Mouse (Mus musculus): ENCODE measurements around the gene Antxr1. TPM values are rescaled to one million over a fixed set of nuclear protein-coding genes. Genes with fewer than 3 reads are reported as not detected.

The Antxr1 gene
- total RNA-seq, 2 experiments from 2014 or later, result 9.3 to 9.5 TPM

DNA sequence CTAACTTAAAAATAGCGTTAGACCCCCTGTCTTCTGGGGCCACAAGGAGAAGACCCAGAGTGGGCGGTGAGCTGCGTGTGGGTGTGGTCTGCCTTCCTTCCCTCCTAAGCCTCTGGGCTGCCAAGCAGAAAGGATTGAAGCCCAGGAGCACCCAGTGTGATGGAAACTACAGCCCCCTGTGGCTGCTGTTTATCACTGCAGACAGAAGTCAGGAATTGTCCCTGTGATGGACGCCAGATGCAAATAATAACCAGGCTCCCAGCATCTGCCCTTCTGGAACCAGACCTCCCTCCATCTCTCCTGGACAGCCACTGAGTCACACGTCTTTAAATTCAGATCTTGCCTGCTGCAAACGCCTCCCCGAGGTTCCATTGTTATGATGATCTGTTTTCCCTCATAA is 80.9 kb downstream of the Antxr1 start:
- peak in 1 of 2 experiments; percentile 7 for DNase-seq
- intact Hi-C loops (cut with DNase I), result no loop called here

DNA sequence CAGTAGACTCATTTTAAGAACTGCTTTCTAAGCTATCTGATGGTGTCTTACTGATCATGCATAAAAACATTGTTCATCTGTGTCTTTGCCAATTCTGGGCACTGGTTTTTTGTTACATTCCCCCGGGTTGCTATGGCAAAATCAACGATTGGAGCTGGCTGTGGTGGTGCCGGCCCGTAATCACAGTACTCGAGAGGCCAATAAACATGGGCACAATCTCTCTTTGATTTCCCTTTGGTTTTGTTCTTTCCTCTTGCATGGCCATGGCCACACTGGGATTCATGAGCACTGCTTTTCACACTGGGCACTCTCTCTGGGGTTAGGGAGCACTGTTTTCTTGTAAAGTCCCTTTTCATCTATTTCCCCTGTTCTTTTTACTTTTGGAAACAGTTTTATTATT is 83.9 kb downstream of the Antxr1 start:
- intact Hi-C loops (cut with DNase I), result no loop called here
- DNase-seq, result no peak

DNA sequence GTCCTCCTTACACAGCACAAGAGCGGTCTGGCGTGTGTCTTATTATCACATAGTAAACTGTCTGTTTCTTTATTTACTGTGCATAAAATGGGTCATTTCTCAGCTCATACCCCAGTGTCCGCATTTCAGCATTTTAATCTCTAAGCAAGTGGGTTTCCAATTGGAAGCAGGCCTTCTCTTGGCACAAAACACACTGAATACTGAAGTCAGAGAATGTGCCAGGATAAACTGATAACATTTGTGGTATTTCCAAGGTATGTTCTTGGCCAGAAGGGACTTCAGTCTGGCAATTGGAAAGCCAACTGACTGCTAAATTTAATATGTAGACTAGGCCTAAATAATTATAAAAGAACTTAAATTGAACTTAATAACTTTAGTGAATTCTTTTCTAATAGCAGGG is 84.9 kb downstream of the Antxr1 start:
- no peak for DNase-seq
- intact Hi-C loops (cut with DNase I), result no loop called here

DNA sequence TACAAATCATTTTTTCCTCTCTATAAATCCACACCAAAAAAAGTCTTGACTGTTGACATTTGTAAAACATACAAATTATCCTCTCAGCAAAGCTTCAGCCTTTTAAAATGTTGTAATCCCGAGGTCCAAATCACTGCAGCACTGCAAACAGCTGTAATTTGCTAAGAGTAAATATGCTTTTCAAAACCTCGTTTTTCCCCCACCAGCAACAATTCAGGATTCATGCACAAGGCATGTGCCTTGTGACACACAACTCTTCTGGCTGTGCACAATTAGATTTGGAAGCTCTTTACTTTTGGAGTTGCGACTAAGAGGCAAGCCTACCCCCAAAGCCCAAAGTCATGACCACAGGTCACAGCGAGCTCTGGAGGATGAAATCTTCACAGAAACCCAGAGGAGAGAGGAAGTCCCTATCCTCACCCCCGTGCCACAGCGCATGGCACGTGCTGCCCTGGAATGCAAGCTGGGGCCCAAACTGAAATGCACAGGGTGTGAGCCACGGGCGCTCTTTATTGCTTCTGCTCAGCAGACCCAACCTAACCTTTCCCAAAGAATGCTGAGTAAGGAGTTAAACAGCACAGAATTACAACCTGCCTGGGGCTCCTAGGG is 87.3 kb downstream of the Antxr1 start:
- intact Hi-C loops (cut with DNase I), result no loop called here
- no peak for DNase-seq

DNA sequence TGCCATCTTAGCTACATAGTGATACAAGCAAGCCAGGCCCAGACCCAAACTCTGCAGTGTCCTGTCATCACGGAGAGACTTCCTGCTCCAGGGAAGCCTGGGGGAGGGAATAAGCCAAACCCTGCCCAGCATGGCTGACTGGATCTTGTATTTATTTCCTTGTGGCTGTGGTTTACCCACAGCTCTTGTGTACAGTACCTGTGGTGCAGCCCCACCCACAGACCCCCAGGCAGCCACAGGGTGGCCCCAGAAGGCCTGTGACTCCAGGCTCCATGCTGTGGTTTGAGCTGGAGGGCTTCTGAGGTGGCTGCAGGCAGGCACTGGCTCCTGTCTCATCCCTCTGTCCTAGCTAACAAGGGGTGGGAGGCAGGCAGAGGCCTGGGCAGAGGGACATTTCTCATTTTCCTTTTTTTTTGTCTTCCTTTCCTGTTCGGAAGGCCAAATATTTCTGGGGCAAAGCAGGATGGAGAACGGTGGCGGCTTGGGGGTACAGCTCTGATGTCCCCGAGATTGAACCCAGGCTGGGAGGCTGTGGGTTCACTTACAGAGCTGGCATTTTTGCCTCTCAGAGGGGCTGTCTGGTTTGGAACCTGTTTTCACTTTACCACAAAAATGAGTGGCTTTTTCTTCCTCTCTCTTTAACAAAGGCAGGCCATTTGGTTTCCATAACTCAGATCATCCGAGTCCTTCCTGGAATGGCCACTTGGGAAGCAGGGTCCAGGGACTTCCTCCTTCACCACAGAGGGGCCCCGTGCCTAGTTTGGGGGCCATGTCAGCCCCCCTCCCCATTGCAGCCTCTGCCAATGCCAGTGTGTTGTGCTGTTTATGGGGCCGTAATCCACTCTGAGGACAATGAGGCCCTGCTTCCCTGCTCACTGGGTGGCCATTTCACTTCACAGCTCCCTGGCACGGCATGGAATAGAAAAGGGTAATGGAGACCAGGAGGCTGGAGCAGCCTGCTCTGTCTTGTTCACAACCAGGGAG is 91.2 kb downstream of the Antxr1 start:
- intact Hi-C loops (cut with DNase I), result no loop called here
- no peak for DNase-seq

DNA sequence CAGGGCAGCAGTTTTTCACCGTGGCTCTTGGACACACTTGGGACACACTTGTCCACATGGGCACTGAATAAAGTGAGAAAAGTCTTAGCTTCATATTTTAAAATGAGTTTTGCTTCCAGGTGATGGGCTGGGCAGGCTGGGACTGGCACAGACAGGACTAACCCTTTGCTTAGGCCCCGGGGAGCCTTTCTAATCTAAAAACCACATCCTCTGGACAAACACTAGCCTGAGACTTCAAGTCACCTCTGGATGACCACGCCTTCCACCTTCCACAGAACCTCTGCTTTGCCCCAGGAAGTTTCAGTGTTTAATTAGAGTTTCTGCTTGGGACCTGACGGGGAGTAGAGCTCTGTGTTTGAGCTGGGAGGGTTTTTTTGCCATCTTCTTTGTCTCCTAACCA is 98.4 kb downstream of the Antxr1 start:
- intact Hi-C loops (cut with DNase I), result loop anchor here (5.0 kb wide), 1 partner anchor 135 kb away; the partner anchor contains the start of gene D6Ertd527e
- DNase-seq, result no peak

DNA sequence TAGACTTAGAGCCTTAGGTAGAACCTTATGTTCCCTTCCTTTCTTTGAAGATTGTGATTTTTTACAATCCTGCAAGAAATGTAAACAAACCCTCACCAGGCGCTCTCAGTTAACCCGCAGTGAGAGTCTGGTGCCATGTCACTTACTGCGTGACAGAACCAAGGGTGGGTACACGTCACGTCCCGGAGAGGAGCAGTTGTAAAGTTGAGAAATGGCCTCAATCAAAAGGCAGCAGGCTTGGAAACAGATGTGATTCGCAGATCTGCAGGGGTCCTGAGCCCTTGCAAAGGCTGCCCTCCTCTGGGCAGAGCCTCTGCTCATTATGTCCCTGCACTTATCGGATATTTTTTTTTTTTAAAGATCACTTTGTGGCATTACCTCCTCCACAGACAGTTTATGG is 99.6 kb downstream of the Antxr1 start:
- no peak for DNase-seq

DNA sequence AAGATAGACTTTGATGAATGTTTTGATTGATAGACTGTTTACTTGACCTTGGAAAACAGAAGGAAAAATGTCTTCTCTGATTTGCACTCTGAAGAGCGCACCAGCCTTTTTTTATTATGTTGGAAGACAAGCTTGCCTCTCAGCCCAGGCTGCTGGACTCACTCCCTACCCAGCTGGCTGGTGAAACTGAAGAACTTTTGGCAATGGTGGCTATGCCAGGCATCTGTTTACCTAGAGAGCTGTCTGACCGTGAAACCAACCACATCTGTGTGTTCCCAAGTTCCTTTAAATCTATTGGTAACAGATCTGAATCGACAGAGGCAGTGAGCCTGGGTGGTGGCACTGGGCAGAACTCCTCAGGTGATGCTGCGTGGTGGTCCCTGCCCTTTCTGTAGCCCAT is 102.5 kb downstream of the Antxr1 start:
- no peak for DNase-seq
- intact Hi-C loops (cut with DNase I), result loop anchor here (5.0 kb wide), 1 partner anchor 89 kb away; no protein-coding TSS in a partner anchor

More for the DNA sequence above, 99.6 kb downstream of the Antxr1 start:
- intact Hi-C loops (cut with DNase I), result loop anchor here (5.0 kb wide), 1 partner anchor 134 kb away; the partner anchor contains the start of gene D6Ertd527e

DNA sequence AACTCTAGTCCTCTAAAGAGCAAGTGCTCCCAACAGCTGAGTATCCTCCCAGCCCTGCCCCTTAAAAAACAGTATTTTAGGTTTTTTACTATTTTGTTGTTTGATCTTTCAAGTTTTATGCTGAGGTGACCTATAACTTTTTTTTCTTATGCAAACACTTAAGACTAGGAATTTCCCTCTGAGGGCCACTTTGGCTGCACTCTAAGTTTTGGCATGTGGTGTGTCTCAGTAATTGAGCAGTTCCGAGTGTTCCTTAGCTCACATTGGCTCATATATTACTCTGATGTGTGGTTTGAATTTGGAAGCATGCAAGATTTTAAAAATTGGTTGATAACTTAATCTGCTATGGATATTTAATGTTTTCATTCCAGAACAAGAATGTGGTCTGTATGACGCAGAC is 105.6 kb downstream of the Antxr1 start:
- DNase-seq, result no peak
- intact Hi-C loops (cut with DNase I), result loop anchor here (5.0 kb wide), 1 partner anchor 92 kb away; no protein-coding TSS in a partner anchor

DNA sequence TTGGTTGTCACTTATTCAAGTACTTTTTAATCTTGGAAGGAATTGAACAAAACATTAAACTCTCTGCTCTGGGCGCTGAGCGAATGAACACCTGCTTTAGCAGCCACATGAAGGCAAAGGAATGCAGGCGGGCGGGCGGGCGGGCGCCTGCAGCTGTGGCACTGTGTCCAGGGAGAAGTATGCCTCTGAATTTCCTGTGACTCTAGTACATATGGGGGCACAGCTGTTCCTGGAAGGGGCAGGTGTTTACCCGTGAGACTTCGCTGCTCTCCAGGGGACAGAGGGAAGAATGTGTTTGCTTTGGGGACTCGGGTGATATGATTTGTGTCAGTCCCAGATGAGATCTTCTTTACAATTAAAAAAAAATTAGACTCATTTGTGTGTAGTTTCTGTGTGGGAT is 107.7 kb downstream of the Antxr1 start:
- DNase-seq, result no peak
- intact Hi-C loops (cut with DNase I), result no loop called here

DNA sequence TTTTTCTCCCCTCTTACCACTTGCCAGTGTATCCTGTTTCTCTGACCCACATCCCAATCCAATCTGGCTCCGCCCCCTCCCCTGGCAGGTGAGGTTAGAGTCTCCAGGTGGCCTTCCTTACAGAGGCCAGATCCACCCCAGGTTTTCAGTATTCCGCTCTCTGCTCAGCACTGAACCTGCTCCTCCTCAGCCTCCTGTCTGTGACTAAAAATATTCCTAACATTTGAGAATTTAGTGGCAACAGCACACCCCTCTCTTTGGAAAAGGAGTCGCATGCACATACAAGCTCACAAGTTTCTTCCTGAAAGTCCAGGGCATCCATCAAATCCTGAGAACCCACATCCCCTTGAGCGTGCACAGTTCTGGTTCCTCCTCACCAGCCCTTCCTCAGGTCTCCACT is 109.3 kb downstream of the Antxr1 start:
- intact Hi-C loops (cut with DNase I), result no loop called here
- DNase-seq, result no peak

DNA sequence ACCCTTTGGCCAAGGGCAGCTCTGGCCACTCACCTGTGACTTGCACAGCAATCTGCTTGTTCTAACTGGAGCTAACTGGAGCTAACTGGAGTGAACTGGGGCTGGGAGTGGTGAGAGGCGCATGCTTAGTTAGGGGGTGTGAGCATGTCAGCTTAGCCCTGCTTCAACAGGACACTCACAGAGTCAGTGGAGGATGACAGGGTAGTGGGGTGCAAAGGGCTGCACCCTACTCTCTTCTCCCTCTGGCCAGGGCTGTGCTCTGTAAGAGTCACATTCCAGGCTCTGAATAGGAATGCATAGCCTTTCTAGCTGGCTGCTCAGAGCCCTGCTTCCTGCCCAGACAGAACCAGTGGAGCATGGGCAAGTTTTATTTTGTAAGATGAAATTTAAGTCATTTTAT is 110.3 kb downstream of the Antxr1 start:
- intact Hi-C loops (cut with DNase I), result no loop called here
- DNase-seq, result no peak

DNA sequence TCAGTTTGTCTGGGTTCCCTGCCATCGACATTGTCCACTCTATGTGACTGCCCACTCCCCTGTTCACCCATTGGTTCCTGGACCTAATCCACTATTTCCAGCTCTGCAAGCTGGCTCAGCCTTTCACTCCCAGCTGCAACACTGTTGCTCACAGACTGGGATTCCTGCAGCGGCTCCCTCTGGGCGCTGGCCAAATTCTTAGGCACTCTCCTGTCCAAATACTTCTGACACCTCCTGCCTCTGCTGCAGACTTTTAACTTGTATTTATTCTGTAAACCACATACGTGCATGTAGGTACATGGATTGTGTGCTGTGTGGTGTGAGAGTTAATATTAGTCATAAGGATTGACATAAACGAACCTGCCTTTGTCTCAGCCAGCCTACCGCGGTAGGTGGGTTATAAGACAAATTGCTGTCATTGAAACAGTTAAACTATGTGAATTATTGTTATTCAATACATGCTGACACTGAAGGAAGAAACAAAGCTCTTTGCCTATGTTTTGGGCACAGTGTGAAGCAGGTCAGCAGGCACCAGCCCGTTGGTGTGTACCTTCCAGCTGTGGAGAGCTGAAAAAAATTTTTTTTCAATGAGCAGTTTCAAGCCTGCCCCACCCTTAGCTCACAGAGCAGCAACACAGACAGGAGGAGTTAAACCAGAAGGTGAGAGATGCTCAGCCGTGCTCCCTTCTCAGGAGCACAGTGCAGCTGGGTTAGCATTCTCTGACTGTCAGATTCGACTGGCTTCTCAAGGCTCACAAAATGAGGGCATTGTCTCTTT is 112.6 kb downstream of the Antxr1 start:
- peak; percentile 15 to 17 for DNase-seq
- intact Hi-C loops (cut with DNase I), result no loop called here

DNA sequence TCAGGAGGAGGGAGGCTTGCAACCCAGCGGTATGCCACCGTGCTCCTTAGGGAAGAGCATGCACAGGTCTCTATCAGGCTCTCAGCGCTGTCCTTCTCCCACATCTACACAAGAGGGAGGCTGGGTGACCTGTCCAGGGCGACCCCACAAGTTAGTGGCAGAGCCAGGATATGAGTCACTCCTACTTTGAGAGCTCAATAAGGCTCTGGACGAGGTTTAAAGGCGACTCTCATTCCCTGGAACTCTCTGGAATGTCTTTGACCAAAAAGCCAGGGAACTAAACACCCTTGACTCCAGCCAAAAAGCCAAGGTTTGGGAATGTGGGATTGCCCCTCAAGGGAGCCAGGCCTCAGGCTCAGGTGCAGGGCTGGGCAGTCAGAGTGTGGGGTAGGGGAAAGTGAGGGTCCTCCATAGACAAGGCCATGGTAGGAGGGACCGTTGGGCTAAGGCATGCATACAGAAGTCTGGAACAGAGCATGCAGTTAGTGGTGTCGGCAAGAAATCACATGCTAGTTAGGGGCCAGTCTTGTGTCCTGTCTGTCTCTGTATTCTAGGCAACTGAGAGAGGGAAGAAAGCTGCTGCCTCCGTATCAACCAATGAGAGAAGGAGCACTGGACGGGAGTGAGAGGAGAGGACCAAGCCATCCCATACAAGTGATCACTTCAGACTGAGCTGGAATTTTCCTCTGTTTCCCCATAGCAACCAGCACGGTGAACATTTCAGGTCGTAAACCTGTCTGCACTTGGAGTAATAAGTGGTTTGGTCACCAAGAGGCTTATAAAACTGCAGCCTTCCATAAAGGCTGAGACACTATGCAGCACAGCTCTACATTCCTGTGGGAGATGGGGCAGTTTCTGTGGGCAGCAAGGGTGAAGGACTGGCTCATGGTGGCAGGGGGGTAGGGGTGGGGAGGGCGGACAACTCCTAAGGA is 116.3 kb downstream of the Antxr1 start:
- no peak for DNase-seq
- intact Hi-C loops (cut with DNase I), result loop anchor here (10.0 kb wide), 1 partner anchor 115 kb away; the partner anchor contains the start of gene D6Ertd527e

DNA sequence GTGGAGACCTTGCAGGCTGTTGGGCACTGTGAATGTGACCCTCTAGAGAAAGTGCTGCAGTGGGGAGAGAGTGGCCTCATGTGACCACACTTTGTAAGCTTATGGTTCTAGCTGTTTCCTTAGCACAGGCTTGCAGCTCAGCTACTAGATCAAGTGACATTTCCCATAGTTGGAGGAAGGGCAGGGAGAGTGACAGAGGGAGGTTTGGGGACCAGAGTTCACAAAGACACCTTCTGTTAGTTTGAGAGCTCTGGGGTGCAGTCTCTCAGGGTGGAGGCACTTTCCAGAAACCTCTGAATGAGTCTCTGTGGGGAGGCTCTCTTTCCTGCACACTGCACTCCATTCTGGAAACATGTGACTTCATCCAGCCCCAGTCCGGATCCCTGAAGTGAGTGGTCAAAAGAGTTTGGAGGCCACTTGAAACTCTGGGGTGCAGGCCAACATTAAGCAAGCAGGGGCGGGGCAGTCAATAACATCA is 119.5 kb downstream of the Antxr1 start:
- peak; percentile 39 to 46 for DNase-seq
- intact Hi-C loops (cut with DNase I), result loop anchor here (10.0 kb wide), 1 partner anchor 111 kb away; the partner anchor contains the start of gene D6Ertd527e

DNA sequence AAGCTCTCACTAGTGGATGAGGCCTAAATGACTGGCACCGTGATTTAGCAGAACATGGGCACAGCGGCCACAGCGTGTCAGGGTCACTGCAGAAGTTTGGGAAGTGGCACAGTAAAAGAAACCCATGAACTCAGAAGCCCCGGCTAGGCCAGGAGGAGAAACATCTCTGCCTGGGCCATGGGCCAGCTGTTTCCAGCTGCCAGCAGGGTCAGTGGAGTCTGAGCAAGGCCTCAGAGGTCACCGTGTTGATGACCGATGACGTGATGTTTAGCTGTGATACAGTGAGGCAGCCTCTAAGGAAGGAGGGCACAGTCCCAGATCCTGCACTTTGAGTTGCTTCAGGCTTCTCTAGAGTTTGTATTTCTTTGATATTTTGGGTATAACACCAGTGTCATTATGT is 122.4 kb downstream of the Antxr1 start:
- DNase-seq, result peak; percentile 34 to 48
- intact Hi-C loops (cut with DNase I), result loop anchor here (10.0 kb wide), 1 partner anchor 108 kb away; the partner anchor contains the start of gene D6Ertd527e

DNA sequence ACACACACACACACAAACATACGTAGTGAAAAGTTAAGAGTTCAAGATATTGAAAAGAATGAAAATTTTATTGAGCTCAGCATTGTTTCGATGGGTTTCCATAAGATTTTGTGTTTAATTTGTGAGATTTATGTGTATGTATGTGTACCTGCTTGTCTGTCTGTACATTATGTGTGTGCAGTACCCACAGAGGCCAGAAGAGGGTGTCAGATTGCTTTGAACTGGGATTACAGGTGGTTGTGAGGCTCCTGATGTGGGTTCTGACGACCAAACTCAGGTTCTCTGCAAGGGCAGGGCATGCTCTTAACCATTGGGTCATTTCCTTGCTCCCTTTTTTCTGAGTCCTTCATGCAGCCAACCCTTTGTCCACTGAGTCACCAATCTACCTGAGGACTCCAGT is 124.1 kb downstream of the Antxr1 start:
- intact Hi-C loops (cut with DNase I), result loop anchor here (10.0 kb wide), 1 partner anchor 107 kb away; the partner anchor contains the start of gene D6Ertd527e
- DNase-seq, result no peak

DNA sequence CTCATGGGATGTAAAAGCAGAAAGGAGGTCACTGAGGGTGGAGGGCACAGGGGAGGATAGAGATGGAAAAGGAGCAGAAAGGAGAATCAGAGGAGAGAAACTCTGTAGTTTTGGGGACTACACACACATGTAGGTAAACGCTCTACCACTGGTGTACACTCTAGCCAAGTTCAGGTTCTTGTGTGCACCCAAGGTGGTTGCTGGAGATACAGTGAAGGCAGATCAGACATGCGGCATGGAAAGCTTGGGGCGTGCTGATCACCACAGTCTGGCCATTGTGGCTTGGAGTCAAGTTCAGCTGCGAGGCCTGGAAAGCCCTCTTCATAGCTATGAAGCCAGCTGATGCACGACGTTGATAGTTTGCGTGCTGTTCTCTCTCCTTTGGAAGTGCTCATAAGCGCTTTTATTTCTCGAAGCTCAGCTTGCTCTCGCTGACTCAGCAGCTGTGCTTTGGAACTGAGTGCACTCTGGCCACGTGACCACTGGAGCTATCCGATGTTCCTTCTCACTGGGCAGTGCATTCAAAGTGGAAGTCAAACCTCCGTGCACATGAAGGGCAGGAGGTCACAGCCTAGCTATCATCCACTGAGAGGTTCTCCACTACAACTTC is 128.1 kb downstream of the Antxr1 start:
- intact Hi-C loops (cut with DNase I), result no loop called here

DNA sequence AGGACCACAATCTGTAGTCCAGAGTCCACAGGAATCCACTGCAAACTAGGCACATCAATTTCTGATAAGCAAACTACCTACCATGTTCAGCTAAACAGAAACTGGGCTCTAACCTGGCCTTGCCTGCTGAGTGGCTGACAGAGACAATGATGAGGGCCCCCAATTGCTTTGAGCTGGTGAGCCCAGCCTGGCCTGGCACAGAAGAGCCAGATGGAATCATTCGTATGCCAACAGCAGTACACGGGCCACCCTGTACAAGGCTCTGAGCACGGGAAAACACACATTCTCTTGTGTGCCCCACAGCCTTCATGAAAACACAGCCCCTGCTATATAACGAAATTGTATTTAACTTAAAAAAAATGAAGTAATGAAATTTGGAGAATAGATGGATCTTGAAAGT is 128.8 kb downstream of the Antxr1 start:
- intact Hi-C loops (cut with DNase I), result no loop called here
- DNase-seq, result no peak

More for the DNA sequence above, 128.1 kb downstream of the Antxr1 start:
- peak; percentile 60 to 65 for DNase-seq
